Mouse (Mus musculus): Measurements from ENCODE around the gene Vps4b. TPM values are rescaled to one million over a fixed set of nuclear protein-coding genes. Genes with fewer than 3 reads are reported as not detected.

The Vps4b gene
- 185 TPM for polyA plus RNA-seq (2014; fragmentation: Illumina TruSeq; extraction: RNeasy Lipid Tissue Mini Kit (QIAGEN cat#74804))

GRCm38 (mm10) chr1:106796542-106796924 is at the start of gene Vps4b:
Gene Vps4b, minus strand, starts transcription at chr1:106796728.

GRCm38 (mm10) chr1:106759572-106760435 is 36.7 kb downstream of the Vps4b start, which contains the start of gene Kdsr:
Gene Kdsr, minus strand, starts transcription at chr1:106759727.

Other genes with a start within 250 kb of the Vps4b start
- 23.1 TPM for gene Bcl2, start 82.5 kb downstream of the Vps4b start, polyA plus RNA-seq (2014; fragmentation: Illumina TruSeq; extraction: RNeasy Lipid Tissue Mini Kit (QIAGEN cat#74804))
- 19.8 TPM for gene Kdsr, start 37.0 kb downstream of the Vps4b start, polyA plus RNA-seq (2014; fragmentation: Illumina TruSeq; extraction: RNeasy Lipid Tissue Mini Kit (QIAGEN cat#74804))
- gene Serpinb5, start 64.4 kb upstream of the Vps4b start, polyA plus RNA-seq (2014; fragmentation: Illumina TruSeq; extraction: RNeasy Lipid Tissue Mini Kit (QIAGEN cat#74804)): 0.88 TPM
- 2.4 TPM for gene Serpinb12, start 137.7 kb upstream of the Vps4b start, polyA plus RNA-seq (2014; fragmentation: Illumina TruSeq; extraction: RNeasy Lipid Tissue Mini Kit (QIAGEN cat#74804))
- gene Serpinb13, start 184.3 kb upstream of the Vps4b start, polyA plus RNA-seq (2014; fragmentation: Illumina TruSeq; extraction: RNeasy Lipid Tissue Mini Kit (QIAGEN cat#74804)): not detected